Mouse (Mus musculus) kidney, postnatal 14 days (tissue): Measurements from ENCODE around the gene Col15a1.

Experiments used
- DNase-seq: peaks from one replicate; pipeline ENCODE4 v3.0.0; 2022; ENCODE audit warnings: mixed read lengths

Gene Col15a1

GRCm38 (mm10) chr4:47207969-47208420 lies at the start of gene Col15a1:
Gene Col15a1 (plus strand): TSS chr4:47208161.
- no peak for DNase-seq

GRCm38 (mm10) chr4:47161103-47161755 lies 46.7 kb upstream of the Col15a1 start:
- no peak for DNase-seq

GRCm38 (mm10) chr4:47161756-47162587 lies 46.0 kb upstream of the Col15a1 start:
- no peak for DNase-seq

GRCm38 (mm10) chr4:47172314-47172713 lies 35.6 kb upstream of the Col15a1 start:
- no peak for DNase-seq

- no peak for DNase-seq
Measured at GRCm38 (mm10) chr4:47177101-47177500, 30.9 kb upstream of the Col15a1 start.

GRCm38 (mm10) chr4:47178261-47178961 lies 29.6 kb upstream of the Col15a1 start:
- DNase-seq, result peak; percentile 57

- no peak for DNase-seq
Measured at GRCm38 (mm10) chr4:47179535-47179934, 28.4 kb upstream of the Col15a1 start.

GRCm38 (mm10) chr4:47184058-47184661 lies 23.8 kb upstream of the Col15a1 start:
- no peak for DNase-seq

GRCm38 (mm10) chr4:47186514-47186913 lies 21.4 kb upstream of the Col15a1 start:
- DNase-seq, result no peak

- DNase-seq, result no peak
Measured at GRCm38 (mm10) chr4:47196173-47196572, 11.8 kb upstream of the Col15a1 start.

- no peak for DNase-seq
Measured at GRCm38 (mm10) chr4:47203643-47204042, 4.3 kb upstream of the Col15a1 start.

GRCm38 (mm10) chr4:47205846-47206245 lies 2.1 kb upstream of the Col15a1 start:
- peak; percentile 65 for DNase-seq

- peak; percentile 32 for DNase-seq
Measured at GRCm38 (mm10) chr4:47208421-47208991, 545 bp downstream of the Col15a1 start.

GRCm38 (mm10) chr4:47209466-47209865 lies 1.5 kb downstream of the Col15a1 start:
- DNase-seq, result no peak

- no peak for DNase-seq
Measured at GRCm38 (mm10) chr4:47218828-47219227, 10.9 kb downstream of the Col15a1 start.

GRCm38 (mm10) chr4:47219393-47219792 lies 11.4 kb downstream of the Col15a1 start:
- no peak for DNase-seq

- no peak for DNase-seq
Measured at GRCm38 (mm10) chr4:47220544-47220943, 12.6 kb downstream of the Col15a1 start.

GRCm38 (mm10) chr4:47222146-47222545 lies 14.2 kb downstream of the Col15a1 start:
- no peak for DNase-seq

- peak; percentile 75 for DNase-seq
Measured at GRCm38 (mm10) chr4:47225920-47226319, 18.0 kb downstream of the Col15a1 start.

- no peak for DNase-seq
Measured at GRCm38 (mm10) chr4:47227101-47227500, 19.1 kb downstream of the Col15a1 start.

GRCm38 (mm10) chr4:47227756-47228155 lies 19.8 kb downstream of the Col15a1 start:
- DNase-seq, result no peak

- no peak for DNase-seq
Measured at GRCm38 (mm10) chr4:47228945-47229344, 21.0 kb downstream of the Col15a1 start.

- DNase-seq, result no peak
Measured at GRCm38 (mm10) chr4:47230498-47230897, 22.5 kb downstream of the Col15a1 start.
